Comparison of ENCODE assay signal across 8 mouse cellular contexts in genomic region chr17:80468417-80468894, GRCm38 (mm10). TPM values are rescaled to one million over a fixed set of nuclear protein-coding genes. Genes with fewer than 3 reads are reported as not detected.
DNase-seq lines count a peak whose midpoint lies in the region; TF ChIP-seq lines count a peak whose summit lies in the region.
"Not testable (repeated sequence)": the region's sequence is repeated elsewhere in the genome, so short reads cannot be mapped to it uniquely, and the experiment has no call there.

No protein-coding gene starts in this region.

- DNase-seq in A20 (ENCODE audit: low read depth, low spot score) = peak; percentile 83
- peak; percentile 70 for DNase-seq in T-cell, adult 2 months (ENCODE audit: low spot score)
- peak; percentile 25 for DNase-seq in gastrocnemius, adult 2 months
- DNase-seq in kidney, adult 11 months = peak; percentile 57
- peak; percentile 82 for DNase-seq in liver, adult 2 months (ENCODE audit: extremely low read depth, low read depth, low spot score)
- peak; percentile 55 for DNase-seq in lung, postnatal 25 days (ENCODE audit: low spot score)
- DNase-seq in skeletal muscle tissue, adult 2 months (ENCODE audit: low read depth, low spot score) = peak; percentile 27
- DNase-seq in thymus, adult 2 months = peak; percentile 3

- not testable (repeated sequence) for H3K4me1 ChIP-seq in liver, adult 2 months (ENCODE audit: control insufficient read depth, insufficient read depth, low read length); thymus, adult 2 months (replicated peaks; ENCODE audit: control insufficient read depth, insufficient read depth, low read length)

- H3K9ac ChIP-seq in liver, adult 2 months (ENCODE audit: low read depth, low read length) = not testable (repeated sequence)

- not testable (repeated sequence) for H3K36me3 ChIP-seq in liver, adult 2 months (ENCODE audit: control insufficient read depth, insufficient read depth, low read length); thymus, adult 2 months (ENCODE audit: control insufficient read depth, insufficient read depth, low read length)

- not testable (repeated sequence) for TF ChIP-seq POLR2A in liver, adult 2 months (IDR thresholded peaks at IDR 0.05; ENCODE audit: extremely low read depth, insufficient read depth, low read length); thymus, adult 2 months (IDR thresholded peaks at IDR 0.05; ENCODE audit: control insufficient read depth, extremely low read depth, insufficient read depth, low read length, poor library complexity)

- not testable (repeated sequence) for H3K27ac ChIP-seq in gastrocnemius, adult 2 months; liver, adult 2 months (replicated peaks; ENCODE audit: insufficient read depth, low read depth, low read length); thymus, adult 2 months (ENCODE audit: control insufficient read depth, insufficient read depth, low read length)

- WGBS in liver, adult 2 months = 16% methylated on average over 3 of the region's 3 CpGs
- WGBS in thymus, adult 2 months = 9% methylated on average over 3 of the region's 3 CpGs

- H3K4me3 ChIP-seq in gastrocnemius, adult 2 months; liver, adult 2 months (ENCODE audit: insufficient read depth, low read depth, low read length); thymus, adult 2 months (ENCODE audit: control insufficient read depth, insufficient read depth, low read length): not testable (repeated sequence)

- peaks cover 36% of the 10 kb centered on the region for H3K79me2 ChIP-seq in liver, adult 2 months (ENCODE audit: control insufficient read depth, insufficient read depth, low read length)

- not testable (repeated sequence) for TF ChIP-seq CTCF in gastrocnemius, adult 2 months (IDR thresholded peaks at IDR 0.05); liver, adult 2 months (IDR thresholded peaks at IDR 0.05; ENCODE audit: low read depth, low read length); thymus, adult 2 months (IDR thresholded peaks at IDR 0.05; ENCODE audit: borderline replicate concordance, control insufficient read depth, extremely low read depth, insufficient read depth, low read length, poor library complexity)

- not testable (repeated sequence) for H3K27me3 ChIP-seq in liver, adult 2 months (ENCODE audit: control insufficient read depth, insufficient read depth, low read length); thymus, adult 2 months (ENCODE audit: control insufficient read depth, insufficient read depth, low read length)

- intact Hi-C loops in gastrocnemius, adult 2 months (cut with DNase I) = not testable (repeated sequence)

RNA-seq across cellular contexts. Expression of gene Sos1, which starts 11.8 kb away (rescaled TPM):
- 10 to 100 TPM; 14.1 to 18.2 TPM for total RNA-seq in gastrocnemius, adult 2 months (2021)
- 11.8 and 12.0 TPM in 2 replicates for total RNA-seq in liver, adult 2 months (2014; rRNA removed)
- 2.8 TPM in 2 replicates for polyA plus RNA-seq in liver, adult 2 months (2012; rRNA removed)
- 4.1 and 5.0 TPM in 2 replicates for polyA plus RNA-seq in thymus, adult 2 months (2012; rRNA removed)

Comparison
In these comparisons a context has a peak if more than half of its experiments do, and no peak if none do; other contexts are left out.
1. DNase-seq: peak in every context shown above with its lines; median percentile 83 in A20; 82 in liver, adult 2 months; 70 in T-cell, adult 2 months; 57 in kidney, adult 11 months; 55 in lung, postnatal 25 days; 27 in skeletal muscle tissue, adult 2 months; 25 in gastrocnemius, adult 2 months; 3 in thymus, adult 2 months.